Mouse (Mus musculus): ENCODE data around the gene Ces2h.
"Not testable (repeated sequence)": the region's sequence is repeated elsewhere in the genome, so short reads cannot be mapped to it uniquely, and the experiment has no call there.

Ces2h gene

DNA sequence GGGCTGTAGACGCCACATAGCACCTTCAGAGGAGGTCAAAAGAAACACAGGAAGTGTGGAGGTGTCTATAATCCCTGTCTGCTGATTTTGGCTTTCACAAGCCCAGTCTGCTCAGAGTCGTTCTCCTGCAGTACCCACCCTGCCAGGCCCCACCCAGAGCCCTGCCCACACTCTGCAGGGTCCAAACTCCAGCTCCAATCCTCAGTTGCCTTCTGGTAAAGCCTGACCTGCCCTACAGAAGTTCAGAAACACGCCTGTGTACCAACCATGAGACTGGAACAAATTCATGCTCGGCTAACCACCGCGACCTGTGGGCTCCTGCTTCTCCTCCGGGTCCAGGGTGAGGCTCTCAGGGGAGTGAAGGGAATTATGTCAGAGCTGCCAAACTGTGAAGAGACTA, at the start of gene Ces2h:
Gene Ces2h, plus strand, starts transcription at position 268 of the 400 bp plus-strand sequence.
- no peak for DNase-seq

- DNase-seq, result no peak
These were observed 39.1 kb upstream of the Ces2h start, which contains the start of gene Ces2g for GRCm38 (mm10) chr8:104961537-104961961. Gene Ces2g (plus strand): TSS chr8:104961718.

DNA sequence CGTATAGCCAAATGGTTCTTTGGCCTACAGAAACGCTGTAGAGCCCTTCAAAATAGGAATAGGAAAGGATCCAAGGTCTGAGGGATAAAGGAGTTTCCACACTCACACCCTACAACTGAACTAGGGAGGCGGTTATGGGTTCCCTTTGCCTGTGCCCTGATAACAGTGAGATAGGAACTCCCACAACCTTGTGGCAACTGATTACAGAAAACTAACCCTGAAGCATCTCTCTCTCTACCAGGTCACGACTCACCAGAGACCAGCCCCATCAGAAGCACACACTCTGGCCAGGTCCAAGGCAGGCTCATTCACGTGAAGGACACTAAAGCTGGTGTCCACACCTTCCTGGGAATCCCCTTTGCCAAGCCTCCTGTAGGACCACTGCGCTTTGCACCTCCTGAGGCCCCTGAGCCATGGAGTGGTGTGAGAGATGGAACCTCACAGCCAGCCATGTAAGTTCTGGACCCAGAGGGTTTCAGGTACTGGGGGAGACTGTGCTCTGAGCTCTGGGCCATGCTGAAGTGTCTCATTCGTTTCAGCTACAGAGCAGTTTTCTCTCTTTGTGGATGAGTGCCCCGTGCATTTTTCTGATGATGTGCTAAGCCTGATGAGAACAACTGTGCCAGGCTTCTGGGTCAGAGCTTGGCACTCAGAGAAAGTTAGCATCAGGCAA, 38.3 kb upstream of the Ces2h start:
- DNase-seq, result no peak

- no peak for DNase-seq
These were observed 37.2 kb upstream of the Ces2h start for GRCm38 (mm10) chr8:104963375-104963894.

GRCm38 (mm10) chr8:104984126-104984525, 16.5 kb upstream of the Ces2h start:
- no peak for DNase-seq

- no peak for DNase-seq
These were observed 15.7 kb upstream of the Ces2h start for GRCm38 (mm10) chr8:104984942-104985341.

DNA sequence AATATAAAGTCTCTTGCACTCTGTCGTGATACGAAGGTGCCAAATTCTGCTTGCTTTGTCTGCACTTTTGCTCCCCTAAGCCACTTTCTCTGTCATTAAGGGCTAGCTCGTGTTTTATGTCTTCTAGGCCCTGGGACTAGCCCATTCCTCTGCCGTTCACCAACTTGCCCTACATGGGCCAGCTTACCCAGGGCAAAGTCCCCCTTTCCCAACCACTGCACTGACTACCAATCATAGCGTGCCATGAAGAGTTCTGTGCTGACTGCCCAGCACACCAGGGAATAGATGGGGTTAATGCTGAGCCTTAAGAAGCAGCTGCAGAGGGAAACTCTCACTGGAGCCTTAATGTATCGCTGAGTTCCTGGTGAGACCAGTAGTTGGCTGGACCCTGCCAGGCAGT, 2.5 kb upstream of the Ces2h start:
- DNase-seq, result no peak

DNA sequence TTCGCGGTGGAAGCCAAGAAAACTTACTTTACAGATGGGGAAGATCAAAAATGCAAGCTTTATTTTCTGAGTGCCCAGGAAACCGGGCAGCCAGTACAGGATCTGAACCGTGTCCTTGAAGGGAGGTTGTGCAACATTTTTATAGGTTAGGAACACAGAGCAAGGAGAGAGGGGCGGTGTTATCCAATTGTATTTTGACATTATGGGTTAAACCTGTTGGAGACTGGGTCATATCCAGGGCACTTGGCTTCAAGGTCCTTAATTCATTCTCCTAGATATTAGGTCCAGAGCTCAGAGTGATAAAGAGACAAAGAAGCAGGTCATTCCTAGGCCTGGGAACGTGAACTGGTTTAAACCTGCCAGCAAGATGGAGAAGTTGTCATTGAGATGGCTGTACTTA, 1.5 kb upstream of the Ces2h start:
- DNase-seq, result no peak

GRCm38 (mm10) chr8:105010000-105010399, 9.3 kb downstream of the Ces2h start:
- DNase-seq, result no peak

DNA sequence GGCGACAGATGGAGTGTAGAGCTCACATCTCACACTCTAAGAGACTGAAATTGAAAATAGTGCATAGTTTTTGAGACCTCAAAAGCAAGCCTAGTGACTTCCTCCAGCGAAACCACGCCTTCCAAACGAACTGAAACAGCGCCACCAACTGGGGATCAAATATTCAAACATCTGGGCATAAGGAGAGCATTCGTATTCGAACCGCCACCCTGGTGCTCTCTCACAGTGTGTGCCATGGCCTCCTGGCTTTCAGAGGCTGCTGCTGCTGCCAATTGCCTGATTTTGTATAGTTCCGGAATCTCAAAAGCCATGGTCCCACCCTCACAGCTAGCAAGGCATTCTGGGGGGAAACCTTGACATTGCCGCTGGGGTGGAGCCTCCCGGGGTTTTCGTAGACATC, 10.5 kb downstream of the Ces2h start:
- no peak for DNase-seq

- DNase-seq, result no peak
These were observed 13.7 kb downstream of the Ces2h start for GRCm38 (mm10) chr8:105014391-105014790.

- no peak for DNase-seq
These were observed 21.3 kb downstream of the Ces2h start for GRCm38 (mm10) chr8:105021954-105022353.

DNA sequence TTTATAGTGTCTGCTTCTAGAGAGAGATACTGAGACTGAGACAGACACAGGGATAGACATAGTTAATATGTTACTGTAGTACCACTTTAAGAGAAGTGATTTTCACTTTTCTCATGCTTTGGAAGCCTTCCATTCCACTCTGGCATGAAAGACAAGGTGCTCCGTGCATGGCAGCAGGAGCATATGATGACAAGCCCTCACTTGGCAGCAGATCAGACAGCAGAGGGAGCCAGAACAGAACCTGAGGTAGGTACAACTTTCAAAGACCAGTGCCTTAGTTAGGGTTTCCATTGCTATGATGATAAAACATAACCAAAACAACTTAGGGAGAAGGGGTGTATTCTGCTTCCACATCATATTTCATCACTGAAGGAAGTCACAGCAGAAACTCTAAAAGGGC, 22.4 kb downstream of the Ces2h start:
- DNase-seq, result no peak

GRCm38 (mm10) chr8:105025050-105025449, 24.4 kb downstream of the Ces2h start:
- no peak for DNase-seq

- DNase-seq, result no peak
These were observed 42.9 kb downstream of the Ces2h start for GRCm38 (mm10) chr8:105043510-105043909.

- DNase-seq, result no peak
These were observed 45.3 kb downstream of the Ces2h start for GRCm38 (mm10) chr8:105045824-105046401.

DNA sequence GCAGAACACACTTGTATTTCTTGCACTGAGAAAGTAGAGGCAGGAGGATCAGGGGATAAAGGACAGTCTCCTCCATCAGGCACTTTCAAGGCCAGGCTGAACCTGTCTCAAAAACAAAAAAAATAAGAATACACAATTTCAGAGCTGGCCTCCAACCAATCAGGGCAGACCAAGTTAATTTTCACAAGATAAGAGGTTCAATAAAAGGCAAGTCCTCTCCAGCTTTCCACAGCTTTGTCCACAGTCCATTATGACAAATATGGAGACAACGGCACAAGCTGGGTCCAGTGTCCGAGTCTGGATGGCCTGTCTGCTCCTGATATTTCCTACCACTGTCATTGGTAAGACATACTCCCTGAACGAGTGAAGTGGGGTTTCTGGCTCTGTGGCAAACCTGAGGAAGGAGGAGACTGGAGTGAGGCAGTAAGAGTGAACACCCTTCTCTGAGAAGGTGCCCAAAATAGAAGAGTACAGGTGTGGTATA, 47.8 kb downstream of the Ces2h start, which contains the start of gene Ces3a:
Gene Ces3a, plus strand, starts transcription at position 231 of the 484 bp plus-strand sequence.
- no peak for DNase-seq

GRCm38 (mm10) chr8:105056211-105056610, 55.6 kb downstream of the Ces2h start:
- no peak for DNase-seq

- DNase-seq, result no peak
These were observed 59.4 kb downstream of the Ces2h start for GRCm38 (mm10) chr8:105060056-105060455.

DNA sequence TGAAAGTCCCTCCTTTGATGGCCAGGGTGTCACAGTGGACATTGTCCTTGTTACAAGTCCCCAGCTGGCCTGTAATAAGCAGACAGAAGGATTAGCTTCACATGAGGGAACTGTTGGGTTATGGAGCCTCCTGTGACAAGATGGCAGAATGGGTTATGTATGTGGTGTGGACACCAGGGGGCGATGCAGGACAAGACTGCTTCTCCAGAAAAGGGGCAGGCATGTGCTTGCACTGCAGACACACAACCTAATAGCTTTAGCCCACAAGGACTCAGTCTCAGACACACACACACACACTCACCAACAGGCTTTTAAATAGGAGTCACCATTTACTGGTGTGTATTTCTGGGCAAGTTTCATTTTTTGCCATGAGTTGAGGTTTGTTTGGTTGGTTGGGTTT, 66.1 kb downstream of the Ces2h start:
- no peak for DNase-seq

- not testable (repeated sequence) for DNase-seq
These were observed 67.3 kb downstream of the Ces2h start for GRCm38 (mm10) chr8:105067905-105068304.

GRCm38 (mm10) chr8:105068971-105069370, 68.3 kb downstream of the Ces2h start:
- no peak for DNase-seq
